Mouse (Mus musculus): ENCODE measurements around the gene Parg.

Parg gene

DNA sequence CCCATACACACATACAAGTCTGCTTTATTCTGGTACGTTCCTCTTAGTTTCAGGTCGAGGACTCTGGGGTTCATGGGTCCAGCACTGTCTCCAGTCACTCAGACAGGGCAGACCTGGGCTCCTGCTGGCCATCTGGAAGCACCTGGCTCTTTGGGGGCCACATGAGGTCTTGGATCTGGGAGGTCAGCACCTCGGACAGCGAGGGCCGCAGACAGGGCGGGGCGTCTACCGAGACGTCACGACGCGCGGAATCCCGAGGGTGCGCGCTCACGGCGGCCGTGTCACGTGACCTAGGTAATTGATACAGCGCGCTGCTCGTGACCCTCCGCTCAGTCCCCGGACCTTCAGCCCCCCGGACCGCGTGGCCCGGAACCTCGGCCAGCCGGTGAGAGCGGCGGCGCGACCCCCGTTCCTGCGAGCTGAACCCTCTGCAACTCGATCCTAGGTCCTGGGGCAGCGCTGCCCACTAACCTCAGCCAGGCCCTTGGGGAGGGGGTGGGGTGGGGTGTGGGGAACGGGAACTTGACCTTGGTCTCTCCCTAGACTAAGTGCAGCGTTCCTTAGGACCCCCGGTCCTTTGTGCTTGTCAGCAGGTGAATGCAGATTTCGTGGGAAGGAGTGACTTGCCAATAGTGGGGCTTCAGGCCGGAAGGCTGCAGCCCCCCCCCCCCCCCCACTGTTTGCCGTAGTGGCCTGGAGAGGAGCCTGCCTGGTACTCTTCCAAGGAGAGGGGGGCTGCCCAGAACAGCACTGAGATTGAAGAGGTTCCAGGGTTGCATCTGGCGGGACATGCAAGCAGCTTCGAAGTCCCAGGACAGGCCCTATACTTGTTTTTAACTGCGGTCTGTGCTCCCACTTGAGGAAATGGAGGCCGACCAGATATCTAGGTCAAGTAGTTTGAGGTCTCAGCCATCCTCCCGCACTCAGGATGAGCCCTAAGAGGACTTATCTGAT lies 120.3 kb downstream of the Parg start, which contains the start of gene Ogdhl:
Gene Ogdhl (plus strand): TSS at position 288 of the 954 bp plus-strand sequence.
- DNase-seq, result peak; percentile 77

DNA sequence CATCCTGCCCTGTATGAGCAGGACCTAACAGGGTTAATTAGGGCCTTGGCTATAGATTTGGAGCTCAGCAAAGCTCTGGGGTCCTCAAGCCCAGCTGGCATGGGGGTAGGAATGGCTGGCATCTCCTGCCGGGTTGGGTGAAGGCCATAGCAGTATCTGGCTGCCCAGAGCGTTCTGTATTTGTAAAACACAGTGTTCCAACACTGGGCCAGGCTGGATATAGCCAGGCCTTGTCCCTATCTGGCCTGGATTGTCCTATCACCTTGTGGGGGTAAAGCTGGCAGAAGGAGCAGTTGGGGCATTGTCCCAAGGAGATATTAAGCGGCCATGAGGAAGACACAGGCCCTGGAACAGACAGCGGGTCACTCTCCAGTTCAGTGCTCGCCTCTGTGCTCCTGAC lies 121.5 kb downstream of the Parg start:
- no peak for DNase-seq

DNA sequence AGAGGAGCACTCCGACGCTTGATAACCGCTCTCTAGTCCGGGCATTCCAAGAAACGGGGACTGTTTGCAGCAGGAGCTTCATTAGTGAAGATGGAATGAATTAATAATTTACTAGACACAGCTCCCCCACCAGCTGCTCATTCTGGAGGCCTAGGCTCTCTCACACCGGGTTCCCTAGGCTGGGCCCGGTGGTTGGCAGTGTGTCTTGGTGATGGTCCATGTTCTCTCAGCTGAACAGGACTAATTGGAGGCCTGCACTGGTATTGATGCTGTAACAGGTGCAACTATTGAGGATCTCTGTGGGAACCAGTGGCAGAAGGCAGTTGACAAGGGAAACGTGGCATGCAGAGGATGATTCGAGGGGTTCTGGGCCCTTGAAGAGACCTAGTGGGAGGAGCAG lies 125.6 kb downstream of the Parg start:
- no peak for DNase-seq

DNA sequence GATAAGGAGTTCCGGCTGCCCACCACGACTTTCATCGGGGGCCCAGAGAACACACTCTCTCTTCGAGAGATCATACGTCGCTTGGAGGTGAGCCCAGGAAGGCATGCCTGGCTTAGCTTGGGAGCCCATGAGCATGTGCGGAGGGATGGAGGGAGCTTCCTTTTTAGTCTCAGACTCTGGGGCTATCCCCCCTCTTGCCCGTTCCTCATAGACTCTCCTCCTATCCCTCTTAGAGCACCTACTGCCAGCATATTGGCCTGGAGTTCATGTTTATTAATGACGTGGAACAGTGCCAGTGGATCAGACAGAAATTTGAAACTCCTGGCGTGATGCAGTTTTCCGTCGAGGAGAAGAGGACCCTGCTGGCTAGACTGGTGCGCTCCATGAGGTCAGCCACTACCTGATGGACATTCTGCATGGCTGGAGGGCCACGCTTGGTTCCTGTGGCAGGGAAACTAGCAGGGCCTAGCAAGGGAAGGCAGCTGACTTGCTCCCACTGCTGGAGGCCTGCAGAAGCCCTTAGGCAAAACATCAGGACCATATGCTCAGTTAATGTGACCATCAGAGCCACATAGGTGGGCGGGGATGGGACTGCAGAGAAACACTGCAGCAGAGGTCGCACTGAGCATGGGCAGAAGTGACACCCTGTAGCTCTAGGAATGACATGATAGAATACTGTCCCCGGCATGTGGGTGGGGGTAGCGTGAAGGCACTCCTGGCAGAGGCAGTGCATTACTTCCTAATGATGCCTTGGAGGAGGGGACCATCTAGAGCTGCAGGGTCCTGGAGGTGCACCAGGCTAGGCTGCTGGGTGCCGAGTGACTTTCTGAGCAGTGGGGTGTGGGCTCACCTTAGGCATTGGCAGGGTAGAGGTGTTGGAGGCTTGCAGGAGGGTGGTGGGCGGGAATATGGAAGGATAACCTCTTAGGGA lies 131.0 kb downstream of the Parg start:
- DNase-seq, result no peak

DNA sequence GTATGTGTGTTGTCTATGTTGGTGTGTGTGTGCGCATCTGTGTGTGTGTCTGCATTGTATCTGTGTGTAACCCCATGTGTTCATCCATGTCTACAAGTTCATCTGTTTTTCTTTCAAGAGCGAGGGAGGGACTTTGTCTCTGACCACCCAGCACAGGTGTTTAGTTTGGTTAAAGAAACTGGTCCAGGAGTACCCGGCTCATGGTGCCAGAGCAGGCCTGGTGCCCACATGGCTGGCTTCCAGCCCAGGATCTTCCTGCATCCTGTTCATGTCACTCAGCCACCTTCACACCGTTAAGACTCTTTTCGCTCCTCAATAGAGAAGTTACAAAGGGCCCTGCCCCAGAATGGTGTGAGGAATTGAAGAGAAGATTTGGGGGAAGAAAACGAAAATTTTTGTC lies 134.3 kb downstream of the Parg start:
- DNase-seq, result no peak

DNA sequence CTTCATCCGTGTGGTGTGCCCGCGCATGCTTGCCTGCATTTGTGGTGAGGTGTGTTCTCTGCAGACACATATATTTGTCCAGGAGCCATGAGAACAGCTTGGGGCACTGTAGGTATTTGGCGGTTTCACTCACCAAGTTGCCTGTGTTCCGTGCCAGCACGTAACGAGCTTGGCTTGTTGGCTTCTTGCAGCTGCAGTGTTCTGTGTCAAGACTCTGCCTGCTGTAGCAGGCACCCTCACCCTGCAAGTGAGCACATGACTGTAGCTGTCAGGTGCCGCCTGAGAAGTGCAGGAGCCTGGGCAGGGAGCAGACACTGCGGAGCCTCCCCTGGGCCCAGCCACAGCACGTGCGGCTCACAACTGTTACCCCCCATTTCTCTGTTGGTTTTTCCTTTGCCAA lies 134.8 kb downstream of the Parg start:
- no peak for DNase-seq

DNA sequence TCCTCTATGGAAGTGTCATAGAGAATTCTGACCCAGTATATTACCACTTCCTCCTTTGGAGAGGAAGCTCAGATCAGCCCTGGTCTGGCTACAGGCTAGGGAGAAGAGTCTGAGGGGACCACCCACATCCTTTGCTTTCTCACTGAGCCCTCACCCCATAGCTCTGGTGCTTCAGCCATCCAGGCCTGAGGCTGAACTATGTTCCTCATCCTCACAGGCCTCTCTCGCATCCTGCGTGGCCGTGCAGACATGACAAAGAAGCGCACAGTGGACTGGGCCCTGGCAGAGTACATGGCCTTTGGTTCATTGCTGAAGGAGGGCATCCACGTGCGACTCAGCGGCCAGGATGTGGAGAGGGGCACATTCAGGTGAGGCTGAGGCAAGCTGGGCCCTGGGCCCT lies 140.1 kb downstream of the Parg start:
- DNase-seq, result no peak

DNA sequence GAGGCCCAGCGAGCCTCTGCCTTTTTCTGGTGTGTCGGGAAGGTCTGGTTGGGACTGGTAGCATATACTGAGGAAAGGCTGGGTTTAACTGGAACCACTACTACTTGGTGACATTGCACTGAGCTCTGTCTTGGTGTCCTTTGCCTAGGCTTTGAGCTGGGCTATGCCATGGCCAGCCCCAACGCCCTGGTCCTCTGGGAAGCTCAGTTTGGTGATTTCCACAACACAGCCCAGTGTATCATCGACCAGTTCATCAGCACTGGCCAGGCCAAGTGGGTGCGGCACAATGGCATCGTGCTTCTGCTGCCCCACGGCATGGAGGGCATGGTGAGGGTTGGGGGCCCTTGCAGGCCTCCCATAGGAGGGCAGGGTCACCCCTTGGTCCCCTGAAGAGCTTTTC lies 142.4 kb downstream of the Parg start:
- no peak for DNase-seq

DNA sequence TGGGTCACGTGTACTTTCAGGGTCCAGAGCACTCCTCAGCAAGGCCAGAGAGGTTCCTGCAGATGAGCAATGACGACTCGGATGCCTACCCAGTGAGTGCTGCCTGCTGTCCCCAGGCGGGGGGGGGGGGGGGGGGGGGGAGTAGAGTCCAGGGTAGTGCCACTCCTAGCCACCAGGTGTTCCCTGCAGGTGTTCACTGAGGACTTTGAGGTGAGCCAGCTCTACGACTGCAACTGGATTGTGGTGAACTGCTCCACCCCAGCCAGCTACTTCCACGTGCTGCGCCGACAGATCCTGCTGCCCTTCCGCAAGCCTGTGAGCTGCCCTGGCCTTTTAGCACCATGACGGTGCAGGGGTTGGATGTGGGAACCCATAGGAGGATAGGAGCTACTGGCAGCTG lies 142.9 kb downstream of the Parg start:
- DNase-seq, result no peak
